Mouse (Mus musculus) ES-Bruce4 (cell line): ENCODE results near the gene Plet1.

Source experiments
- CTCF ChIP-seq: IDR thresholded peaks from one replicate; pipeline ENCODE4 v1.8.1; 2011; ENCODE audit warnings: low read depth, low read length
- POLR2A ChIP-seq: IDR thresholded peaks from one replicate; pipeline ENCODE4 v1.8.1; 2011; ENCODE audit warnings: low read length; ENCODE audit not compliant: insufficient read depth

DNA sequence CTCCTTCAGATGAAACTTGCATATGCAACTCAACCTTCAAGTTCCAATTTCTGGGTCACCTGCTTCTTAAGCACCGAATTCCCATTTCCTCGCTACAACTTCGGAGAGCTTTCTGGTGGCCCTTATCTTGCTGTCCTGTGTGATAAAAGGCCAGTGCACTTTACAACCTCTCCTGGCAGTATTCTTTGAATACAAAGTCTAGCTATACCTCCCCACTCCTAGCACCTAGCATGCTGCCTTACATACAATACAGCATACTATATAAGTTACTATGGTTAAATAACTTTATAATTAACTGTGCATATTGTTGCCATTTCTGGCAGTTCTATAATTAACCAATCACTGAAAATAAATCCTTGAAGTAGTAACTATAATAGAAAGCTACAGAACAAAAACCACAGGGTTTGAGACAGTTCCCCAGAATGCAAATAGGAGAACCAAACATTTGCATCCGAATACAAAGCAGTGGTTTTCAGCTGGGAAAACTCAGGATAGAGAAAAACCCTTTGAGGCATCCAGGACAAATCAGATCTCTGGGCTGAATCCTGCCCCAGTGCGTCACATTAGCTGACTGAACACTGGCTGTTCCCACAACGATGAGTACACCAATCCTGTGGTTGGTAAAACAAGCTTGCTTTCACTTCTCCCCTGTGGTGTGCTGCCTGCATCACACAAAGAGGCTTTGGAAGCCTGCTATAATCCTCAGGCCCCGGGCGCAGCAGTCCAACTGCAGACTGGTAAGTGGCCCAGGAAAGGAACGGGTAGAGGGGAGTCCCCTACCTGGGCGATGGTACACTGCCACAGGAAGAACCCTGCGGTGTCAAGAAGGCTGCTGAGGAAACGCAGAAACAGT lies 60.1 kb downstream of the Plet1 start, which contains the start of gene Il18:
- TF ChIP-seq CTCF (no peak), POLR2A (no peak)
